Mouse (Mus musculus): ENCODE results near the gene Pla2g2c. TPM values are rescaled to one million over a fixed set of nuclear protein-coding genes. Genes with fewer than 3 reads are reported as not detected.
A peak's percentile ranks its signal among the peaks of the same experiment; 100 is the strongest.

Pla2g2c gene
- total RNA-seq, 2 experiments from 2014 or later, result 0.21 TPM; not detected in 1

GRCm38 (mm10) chr4:138746866-138747265 lies 22.3 kb downstream of the Pla2g2c start:
- no peak for DNase-seq (ENCODE audit: extremely low spot score in 1 of 2, low spot score in 1 of 2)

GRCm38 (mm10) chr4:138747851-138748250 lies 23.3 kb downstream of the Pla2g2c start:
- no peak for DNase-seq (ENCODE audit: extremely low spot score in 1 of 2, low spot score in 1 of 2)

- peak in 1 of 2 experiments; percentile 51 for DNase-seq (ENCODE audit: extremely low spot score in 1 of 2, low spot score in 1 of 2)
Observed at GRCm38 (mm10) chr4:138748369-138749072, 23.9 kb downstream of the Pla2g2c start.

- no peak for DNase-seq (ENCODE audit: extremely low spot score in 1 of 2, low spot score in 1 of 2)
Observed at GRCm38 (mm10) chr4:138752603-138753002, 28.0 kb downstream of the Pla2g2c start.

GRCm38 (mm10) chr4:138753608-138754007 lies 29.0 kb downstream of the Pla2g2c start:
- DNase-seq (ENCODE audit: extremely low spot score in 1 of 2, low spot score in 1 of 2), result no peak

GRCm38 (mm10) chr4:138754432-138754831 lies 29.8 kb downstream of the Pla2g2c start:
- DNase-seq (ENCODE audit: extremely low spot score in 1 of 2, low spot score in 1 of 2), result no peak

- DNase-seq (ENCODE audit: extremely low spot score in 1 of 2, low spot score in 1 of 2), result no peak
Observed at GRCm38 (mm10) chr4:138755439-138755838, 30.8 kb downstream of the Pla2g2c start.

GRCm38 (mm10) chr4:138755983-138756382 lies 31.4 kb downstream of the Pla2g2c start:
- DNase-seq (ENCODE audit: extremely low spot score in 1 of 2, low spot score in 1 of 2), result no peak

- no peak for DNase-seq (ENCODE audit: extremely low spot score in 1 of 2, low spot score in 1 of 2)
Observed at GRCm38 (mm10) chr4:138757416-138757815, 32.8 kb downstream of the Pla2g2c start, which contains the start of gene Pla2g2f. Pla2g2f (minus strand) TSS chr4:138757626.

GRCm38 (mm10) chr4:138762266-138762665 lies 37.7 kb downstream of the Pla2g2c start:
- DNase-seq (ENCODE audit: extremely low spot score in 1 of 2, low spot score in 1 of 2), result no peak

GRCm38 (mm10) chr4:138771970-138772369 lies 47.4 kb downstream of the Pla2g2c start:
- DNase-seq (ENCODE audit: extremely low spot score in 1 of 2, low spot score in 1 of 2), result no peak

- no peak for DNase-seq (ENCODE audit: extremely low spot score in 1 of 2, low spot score in 1 of 2)
Observed at GRCm38 (mm10) chr4:138772386-138772785, 47.8 kb downstream of the Pla2g2c start.

GRCm38 (mm10) chr4:138775435-138775834 lies 50.8 kb downstream of the Pla2g2c start, which contains the start of gene Pla2g2d:
Pla2g2d (plus strand) TSS chr4:138775735.
- DNase-seq (ENCODE audit: extremely low spot score in 1 of 2, low spot score in 1 of 2), result no peak

- no peak for DNase-seq (ENCODE audit: extremely low spot score in 1 of 2, low spot score in 1 of 2)
Observed at GRCm38 (mm10) chr4:138777417-138778407, 53.1 kb downstream of the Pla2g2c start.

GRCm38 (mm10) chr4:138780300-138780699 lies 55.7 kb downstream of the Pla2g2c start:
- DNase-seq (ENCODE audit: extremely low spot score in 1 of 2, low spot score in 1 of 2), result no peak

GRCm38 (mm10) chr4:138782098-138782497 lies 57.5 kb downstream of the Pla2g2c start:
- peak in 1 of 2 experiments; percentile 22 for DNase-seq (ENCODE audit: extremely low spot score in 1 of 2, low spot score in 1 of 2)

GRCm38 (mm10) chr4:138785721-138786120 lies 61.1 kb downstream of the Pla2g2c start:
- no peak for DNase-seq (ENCODE audit: extremely low spot score in 1 of 2, low spot score in 1 of 2)

GRCm38 (mm10) chr4:138786141-138786540 lies 61.5 kb downstream of the Pla2g2c start:
- no peak for DNase-seq (ENCODE audit: extremely low spot score in 1 of 2, low spot score in 1 of 2)

- no peak for DNase-seq (ENCODE audit: extremely low spot score in 1 of 2, low spot score in 1 of 2)
Observed at GRCm38 (mm10) chr4:138788381-138788780, 63.8 kb downstream of the Pla2g2c start.

GRCm38 (mm10) chr4:138791452-138791851 lies 66.9 kb downstream of the Pla2g2c start:
- DNase-seq (ENCODE audit: extremely low spot score in 1 of 2, low spot score in 1 of 2), result no peak

- no peak for DNase-seq (ENCODE audit: extremely low spot score in 1 of 2, low spot score in 1 of 2)
Observed at GRCm38 (mm10) chr4:138792599-138792998, 68.0 kb downstream of the Pla2g2c start.

Measured in layer of hippocampus, postnatal 25 days (tissue).